Comparison of ENCODE assay signal across 31 mouse cellular contexts in the genomic region with DNA sequence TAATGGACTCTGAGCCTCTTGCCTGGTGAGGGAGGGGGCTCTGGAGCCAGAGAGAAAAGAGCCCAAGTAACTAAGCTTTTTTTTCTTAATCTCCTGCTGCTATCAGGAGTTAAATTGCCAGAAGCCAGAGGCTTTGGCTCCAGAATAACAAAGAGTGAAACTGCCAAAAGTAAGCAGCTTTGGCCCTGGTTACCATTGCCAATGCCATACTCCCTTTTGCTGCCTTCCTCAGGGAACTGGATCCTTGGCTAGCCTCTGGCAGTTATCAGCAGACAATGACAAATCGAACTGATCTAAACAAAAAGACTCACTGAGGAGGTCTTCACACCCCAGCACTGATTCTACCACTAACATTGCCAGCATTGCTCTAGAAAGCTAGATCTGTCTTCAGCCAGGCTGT. TPM values are rescaled to one million over a fixed set of nuclear protein-coding genes. Genes with fewer than 3 reads are reported as not detected.
DNase-seq lines count a peak whose midpoint lies in the region; ATAC-seq and TF ChIP-seq lines count a peak whose summit lies in the region.
"Had no signal": no experiment of that assay in that cellular context is flagged by ENCODE, and none has a peak within 500 bp of the region (broad histone marks: within the 10 kb centered on the region; RNA-seq: fewer than 3 reads in every experiment).

No protein-coding gene starts in this region.

- 0% methylated on average over 1 of the region's 1 CpGs for WGBS in forebrain, embryonic 16.5 days
- WGBS in forebrain, embryonic 15.5 days: 4% methylated on average over 1 of the region's 1 CpGs
- whole genome bisulfite sequencing in hindbrain, postnatal 0 days: 15% methylated on average over 1 of the region's 1 CpGs
- whole genome bisulfite sequencing in hindbrain, embryonic 12.5 days: 38% methylated on average over 1 of the region's 1 CpGs
- 44% methylated on average over 1 of the region's 1 CpGs for WGBS in neural tube, embryonic 15.5 days

- H3K27ac ChIP-seq in forebrain, embryonic 16.5 days (ENCODE audit: low read length): no peak overlapping the region
- no peak overlapping the region for H3K27ac ChIP-seq in forebrain, embryonic 15.5 days (replicated peaks)
- no peak overlapping the region for H3K27ac ChIP-seq in hindbrain, postnatal 0 days
- no peak overlapping the region for H3K27ac ChIP-seq in hindbrain, embryonic 12.5 days
- no peak overlapping the region for H3K27ac ChIP-seq in neural tube, embryonic 15.5 days (replicated peaks)
- H3K27ac ChIP-seq: embryonic facial prominence, embryonic 12.5 days; heart, embryonic 13.5 days; intestine, embryonic 15.5 days; limb, embryonic 10.5 days; limb, embryonic 15.5 days; liver, embryonic 13.5 days had no signal

- H3K4me2 ChIP-seq in forebrain, embryonic 16.5 days (ENCODE audit: low read length): no peak overlapping the region
- H3K4me2 ChIP-seq in forebrain, embryonic 15.5 days (replicated peaks): no peak overlapping the region
- no peak overlapping the region for H3K4me2 ChIP-seq in hindbrain, postnatal 0 days (ENCODE audit: low read depth, low read length)
- no peak overlapping the region for H3K4me2 ChIP-seq in hindbrain, embryonic 12.5 days (replicated peaks)
- H3K4me2 ChIP-seq in neural tube, embryonic 15.5 days: no peak overlapping the region
- H3K4me2 ChIP-seq: embryonic facial prominence, embryonic 12.5 days; heart, embryonic 13.5 days; intestine, embryonic 15.5 days; limb, embryonic 15.5 days; liver, embryonic 13.5 days had no signal

- peak; percentile 14 for DNase-seq in adrenal gland, postnatal 10 days
- DNase-seq in adrenal gland, adult 8-10 months: no peak
- peak; percentile 61 for DNase-seq in hindbrain, postnatal 0 days (ENCODE audit: low spot score)
- no peak for DNase-seq in neural tube, embryonic 10.5 days (ENCODE audit: extremely low spot score, low spot score)
- DNase-seq: cerebellum, adult 8-10 months; embryo, embryonic 11 days; heart, postnatal 10 days; kidney, adult 2 months; kidney, postnatal 4 days; liver, embryonic 13.5 days; lung, adult 18-20 months; lung, postnatal 4 days; spleen, adult 18-20 months; thymus, postnatal 25 days had no signal

- H3K9me3 ChIP-seq in forebrain, embryonic 16.5 days (ENCODE audit: control insufficient read depth, low read length): no peaks in the 10 kb centered on the region
- no peaks in the 10 kb centered on the region for H3K9me3 ChIP-seq in forebrain, embryonic 15.5 days
- no peaks in the 10 kb centered on the region for H3K9me3 ChIP-seq in hindbrain, postnatal 0 days (ENCODE audit: low read length)
- H3K9me3 ChIP-seq in hindbrain, embryonic 12.5 days (replicated peaks): no peaks in the 10 kb centered on the region
- no peaks in the 10 kb centered on the region for H3K9me3 ChIP-seq in neural tube, embryonic 15.5 days (replicated peaks)
- H3K9me3 ChIP-seq: embryonic facial prominence, embryonic 12.5 days; heart, embryonic 13.5 days; intestine, embryonic 15.5 days; limb, embryonic 10.5 days; limb, embryonic 15.5 days; liver, embryonic 13.5 days had no signal

- no peaks in the 10 kb centered on the region for H3K36me3 ChIP-seq in forebrain, embryonic 16.5 days (ENCODE audit: control insufficient read depth, insufficient read depth)
- H3K36me3 ChIP-seq in forebrain, embryonic 15.5 days: no peaks in the 10 kb centered on the region
- H3K36me3 ChIP-seq in hindbrain, postnatal 0 days (ENCODE audit: insufficient read depth, low read length): no peaks in the 10 kb centered on the region
- H3K36me3 ChIP-seq in hindbrain, embryonic 12.5 days: no peaks in the 10 kb centered on the region
- H3K36me3 ChIP-seq in neural tube, embryonic 15.5 days: no peaks in the 10 kb centered on the region
- H3K36me3 ChIP-seq: embryonic facial prominence, embryonic 12.5 days; intestine, embryonic 15.5 days; limb, embryonic 10.5 days; limb, embryonic 15.5 days; liver, embryonic 13.5 days had no signal

- no peak overlapping the region for H3K9ac ChIP-seq in forebrain, embryonic 16.5 days (replicated peaks; ENCODE audit: low read depth, low read length)
- no peak overlapping the region for H3K9ac ChIP-seq in forebrain, embryonic 15.5 days (replicated peaks)
- H3K9ac ChIP-seq in hindbrain, postnatal 0 days (replicated peaks; ENCODE audit: low read length): no peak overlapping the region
- H3K9ac ChIP-seq in hindbrain, embryonic 12.5 days: no peak overlapping the region
- no peak overlapping the region for H3K9ac ChIP-seq in neural tube, embryonic 15.5 days (replicated peaks)
- H3K9ac ChIP-seq: embryonic facial prominence, embryonic 12.5 days; heart, embryonic 13.5 days; intestine, embryonic 15.5 days; limb, embryonic 15.5 days; liver, embryonic 13.5 days had no signal

- peaks cover 15% of the 10 kb centered on the region for H3K27me3 ChIP-seq in forebrain, embryonic 16.5 days (replicated peaks; ENCODE audit: control insufficient read depth, insufficient read depth, low read length)
- H3K27me3 ChIP-seq in forebrain, embryonic 15.5 days: peaks cover 32% of the 10 kb centered on the region
- H3K27me3 ChIP-seq in hindbrain, postnatal 0 days (ENCODE audit: insufficient read depth, low read length): peaks cover 19% of the 10 kb centered on the region; the same call in 1 of the 2 replicates
- H3K27me3 ChIP-seq in hindbrain, embryonic 12.5 days: peaks cover 38% of the 10 kb centered on the region
- peaks cover 30% of the 10 kb centered on the region for H3K27me3 ChIP-seq in neural tube, embryonic 15.5 days (replicated peaks)
- H3K27me3 ChIP-seq: CH12.LX, Patski had no signal

- peak; percentile 50 for ATAC-seq in forebrain, embryonic 16.5 days
- no peak for ATAC-seq in forebrain, embryonic 15.5 days (replicated peaks)
- 0 out of 2 replicates have a peak, but pooled peaks have one; percentile 29 for ATAC-seq in hindbrain, postnatal 0 days
- ATAC-seq in hindbrain, embryonic 12.5 days (ENCODE audit: low FRiP score): no peak
- peak; percentile 11; the same call in 1 of the 2 replicates for ATAC-seq in neural tube, embryonic 15.5 days (ENCODE audit: low FRiP score)
- ATAC-seq: intestine, embryonic 15.5 days; lung, postnatal 0 days; Patski had no signal

- H3K4me3 ChIP-seq in forebrain, embryonic 16.5 days (replicated peaks; ENCODE audit: low read length): no peak overlapping the region
- no peak overlapping the region for H3K4me3 ChIP-seq in forebrain, embryonic 15.5 days
- H3K4me3 ChIP-seq in hindbrain, postnatal 0 days (ENCODE audit: low read length): no peak overlapping the region
- H3K4me3 ChIP-seq in hindbrain, embryonic 12.5 days: no peak overlapping the region
- H3K4me3 ChIP-seq in neural tube, embryonic 15.5 days (replicated peaks): no peak overlapping the region
- H3K4me3 ChIP-seq: embryonic facial prominence, embryonic 12.5 days; heart, embryonic 13.5 days; intestine, embryonic 15.5 days; limb, embryonic 10.5 days; limb, embryonic 15.5 days; liver, embryonic 13.5 days; megakaryocyte, embryonic 14.5 days had no signal

- H3K4me1 ChIP-seq in forebrain, embryonic 16.5 days (replicated peaks; ENCODE audit: control insufficient read depth, insufficient read depth, low read length): peaks cover 4% of the 10 kb centered on the region; the same call in 1 of the 2 replicates
- H3K4me1 ChIP-seq in forebrain, embryonic 15.5 days: no peaks in the 10 kb centered on the region
- H3K4me1 ChIP-seq in hindbrain, postnatal 0 days (ENCODE audit: insufficient read depth, low read length): no peaks in the 10 kb centered on the region; the same call in 1 of the 2 replicates
- H3K4me1 ChIP-seq in hindbrain, embryonic 12.5 days: peaks cover 11% of the 10 kb centered on the region; the same call in 1 of the 2 replicates
- peaks cover 5% of the 10 kb centered on the region; the same call in 1 of the 2 replicates for H3K4me1 ChIP-seq in neural tube, embryonic 15.5 days
- H3K4me1 ChIP-seq: liver, embryonic 13.5 days had no signal

- no peak for TF ChIP-seq CTCF in hindbrain, postnatal 0 days (IDR thresholded peaks at IDR 0.05; ENCODE audit: low read depth)

RNA-seq across cellular contexts. Expression of gene Spx, which starts 2.1 kb away (rescaled TPM):
- under 1 TPM in 1 of 2 experiments, not detected in 1; 0.18 TPM for total RNA-seq in adrenal gland, postnatal 10 days (2021)
- total RNA-seq in adrenal gland, adult 8-10 months (2022): 1 to 10 TPM in 1 of 4 experiments, under 1 TPM in 3; 0.38 to 1.7 (median 0.81) TPM
- polyA plus RNA-seq in forebrain, embryonic 16.5 days (2015; fragmentation: Nextera tagmentation; extraction: Ambion mirVana): 2.7 and 2.9 TPM in 2 replicates
- polyA plus RNA-seq in forebrain, embryonic 15.5 days (2015; fragmentation: Nextera tagmentation; extraction: Ambion mirVana): 1.3 and 3.4 TPM in 2 replicates
- total RNA-seq in hindbrain, postnatal 0 days (2014; rRNA removed): 0.75 and 3.6 TPM in 2 replicates
- polyA plus RNA-seq in hindbrain, postnatal 0 days (2015; fragmentation: Nextera tagmentation; extraction: Ambion mirVana): 2.6 and 3.7 TPM in 2 replicates
- polyA plus RNA-seq in hindbrain, embryonic 12.5 days (2016; fragmentation: Nextera tagmentation; extraction: Ambion mirVana): 2.9 and 6.9 TPM in 2 replicates
- polyA plus RNA-seq in neural tube, embryonic 15.5 days (2015; fragmentation: Nextera tagmentation; extraction: Ambion mirVana): 1.2 and 1.5 TPM in 2 replicates
- total RNA-seq: gastrocnemius, adult 8-10 months; heart, adult 8-10 months; heart, postnatal 10 days; hematopoietic stem cell, adult 5-6 weeks; monocyte, adult 5-6 weeks had no signal

RNA-seq across cellular contexts. Expression of gene Golt1b, which starts 24.1 kb away (rescaled TPM):
- 10 to 100 TPM; 32.5 to 35.0 TPM for total RNA-seq in adrenal gland, postnatal 10 days (2021)
- total RNA-seq in adrenal gland, adult 8-10 months (2022): 10 to 100 TPM; 27.6 to 34.6 (median 32.3) TPM
- 86.4 and 95.3 TPM in 2 replicates for polyA plus RNA-seq in forebrain, embryonic 16.5 days (2015; fragmentation: Nextera tagmentation; extraction: Ambion mirVana)
- polyA plus RNA-seq in forebrain, embryonic 15.5 days (2015; fragmentation: Nextera tagmentation; extraction: Ambion mirVana): 80.6 and 85.5 TPM in 2 replicates
- total RNA-seq in hindbrain, postnatal 0 days (2014; rRNA removed): 36.4 and 49.7 TPM in 2 replicates
- 62.2 and 65.6 TPM in 2 replicates for polyA plus RNA-seq in hindbrain, postnatal 0 days (2015; fragmentation: Nextera tagmentation; extraction: Ambion mirVana)
- polyA plus RNA-seq in hindbrain, embryonic 12.5 days (2016; fragmentation: Nextera tagmentation; extraction: Ambion mirVana): 95.7 and 108 TPM in 2 replicates
- 69.5 and 74.9 TPM in 2 replicates for polyA plus RNA-seq in neural tube, embryonic 15.5 days (2015; fragmentation: Nextera tagmentation; extraction: Ambion mirVana)

RNA-seq across cellular contexts. Expression of gene Recql, which starts 24.3 kb away (rescaled TPM):
- 10 to 100 TPM; 13.9 to 17.8 TPM for total RNA-seq in adrenal gland, postnatal 10 days (2021)
- 10 to 100 TPM; 13.4 to 26.5 (median 19.8) TPM for total RNA-seq in adrenal gland, adult 8-10 months (2022)
- 31.8 and 35.1 TPM in 2 replicates for polyA plus RNA-seq in forebrain, embryonic 16.5 days (2015; fragmentation: Nextera tagmentation; extraction: Ambion mirVana)
- polyA plus RNA-seq in forebrain, embryonic 15.5 days (2015; fragmentation: Nextera tagmentation; extraction: Ambion mirVana): 29.1 and 31.2 TPM in 2 replicates
- total RNA-seq in hindbrain, postnatal 0 days (2014; rRNA removed): 17.4 and 25.4 TPM in 2 replicates
- 16.6 and 17.6 TPM in 2 replicates for polyA plus RNA-seq in hindbrain, postnatal 0 days (2015; fragmentation: Nextera tagmentation; extraction: Ambion mirVana)
- polyA plus RNA-seq in hindbrain, embryonic 12.5 days (2016; fragmentation: Nextera tagmentation; extraction: Ambion mirVana): 32.3 and 40.7 TPM in 2 replicates
- 21.4 and 21.6 TPM in 2 replicates for polyA plus RNA-seq in neural tube, embryonic 15.5 days (2015; fragmentation: Nextera tagmentation; extraction: Ambion mirVana)

Comparison
In these comparisons a context has a peak if more than half of its experiments do, and no peak if none do; other contexts are left out.
1. DNase-seq: peak in adrenal gland, postnatal 10 days (single experiment) and hindbrain, postnatal 0 days (single experiment); none in adrenal gland, adult 8-10 months (single experiment) and neural tube, embryonic 10.5 days (single experiment).
2. ATAC-seq: peak in forebrain, embryonic 16.5 days (single experiment), hindbrain, postnatal 0 days (single experiment) and neural tube, embryonic 15.5 days (single experiment); none in forebrain, embryonic 15.5 days (single experiment) and hindbrain, embryonic 12.5 days (single experiment).